Mouse (Mus musculus) lung, adult 2 months (tissue): Measurements from ENCODE around the gene Cacna1a.

ENCODE experiments used
- CTCF ChIP-seq: fragments of 200-500 bp; IDR thresholded peaks from 2 replicates; pipeline ENCODE4 v1.5.1; 2011; ENCODE audit warnings: mild to moderate bottlenecking, low read length, control low read depth; ENCODE audit not compliant: insufficient read depth
- POLR2A ChIP-seq: fragments of 200-500 bp; IDR thresholded peaks from 2 replicates; pipeline ENCODE4 v1.6.1; 2011; ENCODE audit warnings: low read depth, mild to moderate bottlenecking, control low read depth, low read length, borderline replicate concordance; ENCODE audit errors: extremely low read depth

DNA sequence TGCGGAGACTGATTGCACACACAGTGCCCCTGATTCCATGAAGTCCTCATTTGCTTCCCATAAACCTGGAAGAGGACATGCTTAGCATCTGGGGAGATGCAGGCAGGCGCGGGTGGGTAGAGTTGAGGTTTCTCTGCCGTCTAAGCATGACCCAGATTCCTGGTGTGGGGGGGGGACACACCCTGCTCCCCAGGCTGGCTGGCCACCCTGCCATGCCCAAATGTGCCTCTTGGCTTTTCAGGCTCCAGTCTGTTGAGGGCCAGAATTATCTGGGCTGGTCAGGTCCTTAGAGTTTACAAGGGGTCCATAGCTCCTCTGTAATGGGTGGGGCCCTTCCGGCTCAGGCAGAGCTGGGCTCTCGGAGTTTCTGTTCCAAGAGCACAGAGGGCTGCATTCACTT is 28.7 kb downstream of the Cacna1a start:
- TF ChIP-seq POLR2A = no peak
- no peak for TF ChIP-seq CTCF
